Mouse (Mus musculus): ENCODE measurements around the gene Dguok.

Gene Dguok

DNA sequence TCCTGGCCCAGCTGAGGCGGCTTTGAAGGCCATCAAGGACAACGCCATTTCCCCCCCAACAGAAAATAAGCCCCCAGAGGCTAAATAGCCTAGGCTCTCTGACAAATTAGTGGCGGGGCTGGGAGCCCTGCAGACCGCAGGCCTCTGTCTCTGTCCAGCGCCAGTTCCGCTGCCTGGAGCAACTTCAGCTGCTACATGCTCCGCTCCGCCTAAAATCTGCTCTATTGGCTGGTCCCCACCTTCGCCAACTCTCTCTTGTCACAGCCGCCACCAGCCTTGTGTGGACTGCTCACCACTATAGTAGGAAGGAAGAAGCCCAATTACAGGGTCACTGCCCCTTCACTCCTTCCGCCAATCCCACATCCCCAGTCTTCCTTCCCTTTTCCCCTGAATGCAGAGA lies 53.1 kb downstream of the Dguok start:
- peak; percentile 17 for DNase-seq

DNA sequence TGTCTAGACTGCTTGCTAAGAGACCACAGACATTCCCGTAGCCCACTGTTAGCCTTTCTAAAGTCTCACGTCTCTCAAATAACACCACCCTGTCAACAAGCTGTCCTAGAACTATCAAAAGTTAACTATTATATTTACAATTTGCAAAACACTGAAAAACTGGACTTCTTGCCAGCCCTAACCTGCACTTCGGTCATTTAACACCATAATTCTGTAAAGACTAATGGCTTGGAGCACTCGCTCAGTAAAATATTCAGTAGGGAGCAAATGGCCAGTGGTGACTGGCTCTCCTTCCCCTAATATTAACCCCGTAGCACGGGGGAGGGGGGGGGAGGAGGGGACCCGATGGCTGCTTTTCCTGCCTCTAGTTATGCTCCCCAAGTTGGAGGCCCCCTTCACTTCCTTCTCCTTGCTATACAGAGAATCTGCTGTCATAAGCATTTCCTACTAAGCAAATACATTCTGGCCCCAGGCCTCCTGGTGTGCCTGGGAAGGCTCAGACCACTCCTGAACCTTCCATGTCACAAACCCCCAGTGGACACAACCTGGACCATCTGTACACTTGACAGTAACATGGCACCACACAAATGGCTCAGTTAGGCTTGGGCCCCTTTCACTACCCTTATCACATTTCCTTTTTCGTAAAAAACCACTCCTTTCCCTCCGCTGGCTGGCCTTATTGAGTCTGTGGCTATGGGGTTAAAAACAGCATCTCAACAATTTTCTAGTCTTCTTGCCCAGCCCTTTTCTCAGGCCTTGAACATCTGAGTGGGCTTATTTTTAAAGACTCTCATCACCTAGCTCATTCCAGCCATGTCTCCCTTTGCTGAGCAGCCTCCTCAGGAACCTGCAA lies 56.1 kb downstream of the Dguok start:
- peak; percentile 51 for DNase-seq

DNA sequence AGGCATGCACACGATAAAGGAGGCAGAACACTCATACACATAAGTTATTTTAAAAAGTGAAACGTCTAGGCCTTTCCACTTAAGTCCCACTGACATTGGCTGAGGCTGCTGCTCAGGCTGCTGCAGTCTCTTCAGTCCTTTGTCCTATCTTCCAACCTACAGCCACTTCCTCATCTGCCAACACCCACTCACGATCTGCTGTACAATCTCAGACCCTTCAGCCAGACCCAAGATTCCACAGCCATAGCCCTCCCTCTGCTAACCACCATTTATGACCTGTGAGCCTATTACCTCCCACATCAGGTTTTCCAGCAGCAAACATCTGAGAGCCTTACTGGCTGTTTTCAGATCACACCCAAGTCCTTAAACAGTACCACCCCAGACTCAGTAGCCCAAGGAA lies 57.3 kb downstream of the Dguok start:
- DNase-seq, result no peak

DNA sequence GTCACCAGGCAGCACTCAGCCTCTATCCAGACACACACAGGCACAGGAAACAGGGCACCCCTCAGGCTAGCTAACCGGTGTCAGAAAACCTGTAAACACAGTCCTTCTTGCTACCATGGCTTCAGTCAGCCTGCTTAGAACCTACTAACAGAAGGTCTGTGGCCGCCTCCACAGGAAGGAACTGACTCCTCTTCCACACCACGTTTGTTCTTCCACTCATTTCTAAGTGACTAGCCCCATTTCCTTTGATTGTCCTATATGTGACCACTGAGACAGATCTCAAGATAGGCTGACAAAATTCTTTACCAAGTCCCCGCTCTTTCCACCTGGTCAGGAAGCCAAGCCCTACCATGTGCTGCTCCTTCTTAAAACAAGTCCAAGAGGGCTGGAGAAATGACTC lies 57.9 kb downstream of the Dguok start:
- DNase-seq, result no peak

DNA sequence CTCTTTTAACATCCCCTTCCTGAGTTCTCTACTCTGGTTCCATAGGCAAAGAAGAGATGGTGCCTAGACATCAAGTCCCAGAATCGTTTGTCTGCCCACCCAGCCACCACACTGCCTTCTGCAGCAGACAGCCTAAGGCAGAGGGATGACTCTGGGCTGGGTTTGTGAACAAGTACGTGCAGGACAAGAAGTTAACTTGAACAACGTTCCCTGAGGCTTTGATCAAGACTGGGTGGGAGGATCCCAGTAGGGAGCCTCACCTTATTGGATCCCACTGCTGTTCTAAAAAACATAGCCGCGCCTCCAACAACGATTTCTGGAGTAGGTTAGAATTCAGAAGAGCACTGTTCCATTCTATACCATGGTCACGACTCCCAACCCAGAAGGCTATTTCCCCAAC lies 59.7 kb downstream of the Dguok start:
- no peak for DNase-seq

DNA sequence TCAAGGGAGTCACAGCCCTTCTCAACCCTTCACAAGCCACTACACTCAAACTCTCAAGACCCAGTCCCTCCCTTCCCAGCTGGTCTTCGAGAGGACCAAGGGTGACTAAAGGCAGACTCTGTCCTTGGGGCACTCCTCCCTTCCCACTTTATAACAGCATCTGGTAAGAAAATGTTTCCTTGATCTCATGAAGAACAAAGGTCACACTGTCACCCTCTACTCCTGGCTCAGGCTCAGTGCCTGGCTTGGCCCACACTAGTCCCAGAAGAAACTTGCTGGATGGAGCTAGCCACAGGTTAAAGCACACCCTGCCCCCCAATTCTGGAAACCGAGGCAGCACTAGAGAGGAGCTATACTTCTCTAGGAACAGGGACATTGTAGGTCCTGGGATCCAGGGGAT lies 61.0 kb downstream of the Dguok start:
- no peak for DNase-seq

DNA sequence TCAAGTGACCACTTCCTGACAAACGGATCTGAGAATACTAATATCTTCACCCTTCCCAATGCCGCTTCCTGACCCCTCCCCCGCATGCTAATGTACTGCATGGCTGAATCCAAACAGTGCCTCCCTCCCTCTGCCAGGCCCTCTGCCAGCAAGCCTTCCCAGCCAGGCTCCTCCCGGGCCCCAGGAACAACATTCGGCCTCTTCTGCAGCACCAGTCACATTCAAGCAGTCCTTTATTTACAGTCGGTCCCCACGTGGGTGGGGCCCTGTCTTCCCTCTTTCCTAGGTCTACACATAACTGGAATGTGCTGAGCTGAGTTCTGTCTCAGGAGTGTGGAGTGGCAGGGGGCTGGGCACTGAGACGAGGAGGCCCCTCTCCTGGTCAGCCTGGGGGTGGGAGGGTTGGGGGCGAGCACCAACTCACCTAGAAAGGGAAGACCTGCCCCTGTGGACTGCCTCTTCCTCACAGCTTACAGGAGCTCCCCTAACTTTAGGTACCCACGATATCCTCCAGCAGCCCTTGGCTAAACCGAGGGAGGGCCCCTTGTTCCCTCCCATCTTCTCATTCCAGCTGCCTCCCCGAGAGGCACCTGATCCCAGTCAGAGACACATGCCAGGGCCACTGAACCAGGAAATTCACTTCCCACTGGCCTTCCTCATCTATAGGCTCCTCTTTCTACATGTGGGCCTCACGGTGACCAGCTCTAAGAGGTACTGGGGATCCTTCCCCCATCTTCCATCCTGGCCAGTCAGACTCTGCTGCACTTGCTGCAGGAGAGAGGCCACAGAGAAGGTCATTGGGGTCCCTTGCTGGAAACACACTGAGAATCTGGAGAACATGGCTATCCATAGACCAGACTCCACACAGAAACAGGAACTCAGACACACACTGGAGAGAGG lies 63.1 kb downstream of the Dguok start:
- DNase-seq, result peak; percentile 54

DNA sequence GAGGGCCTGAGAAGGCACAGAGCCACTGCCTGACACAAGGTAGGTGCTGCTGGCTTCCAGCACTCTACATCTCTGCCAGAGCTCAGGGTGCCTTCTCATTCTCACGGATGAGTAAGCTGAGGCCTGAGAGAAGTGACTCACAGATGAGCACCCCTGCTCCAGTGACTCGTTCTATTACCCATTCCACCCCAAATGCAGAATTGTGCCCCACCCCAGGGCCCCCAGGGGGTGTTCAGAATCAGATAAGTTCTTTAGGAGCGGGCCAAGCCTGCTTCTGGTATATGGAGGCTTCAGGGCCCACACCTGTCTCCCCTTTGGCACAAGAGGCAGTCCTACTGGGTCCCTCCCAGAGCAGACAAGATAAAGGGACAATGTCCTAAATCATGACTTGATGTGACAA lies 64.1 kb downstream of the Dguok start:
- DNase-seq, result peak; percentile 54

DNA sequence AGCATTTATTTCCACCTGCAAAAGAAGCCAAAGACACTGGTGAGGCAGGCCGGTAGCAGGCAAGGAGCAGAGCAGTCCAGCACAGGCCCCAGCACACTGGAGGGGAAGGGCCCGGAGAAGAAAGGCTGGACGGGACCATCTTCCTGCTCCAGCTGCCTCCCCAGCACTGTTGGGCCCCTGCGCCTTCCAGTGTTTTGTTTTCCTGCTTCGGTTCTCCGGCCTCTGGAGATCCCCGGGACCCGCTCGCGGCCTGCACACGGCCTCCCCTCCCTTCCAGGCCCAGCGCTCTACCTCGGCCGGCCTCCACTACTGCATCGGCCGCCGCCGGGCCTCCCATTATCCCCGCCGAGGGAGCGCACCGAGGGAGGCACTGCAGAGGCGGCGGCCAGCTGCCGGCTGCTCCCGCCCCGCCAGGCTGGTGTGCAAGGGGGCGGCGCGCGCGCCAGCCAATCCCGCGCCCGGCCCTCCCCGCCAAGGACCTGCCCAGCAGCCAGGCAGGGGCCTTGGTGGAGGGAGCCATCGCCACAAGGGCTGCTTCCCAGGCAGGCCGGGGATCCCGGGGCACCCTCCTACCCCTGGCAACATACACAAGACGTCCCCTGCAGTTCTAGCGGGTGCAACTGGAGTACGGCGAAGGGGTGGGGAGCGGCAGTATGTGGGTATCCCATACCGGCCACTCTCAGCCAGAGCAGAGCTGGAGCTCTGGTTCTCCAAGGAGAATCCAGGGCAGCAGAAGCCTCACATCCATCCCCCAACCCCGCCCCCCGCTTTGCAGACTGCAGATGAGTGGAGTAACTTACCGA lies 65.3 kb downstream of the Dguok start:
- DNase-seq, result peak; percentile 93

DNA sequence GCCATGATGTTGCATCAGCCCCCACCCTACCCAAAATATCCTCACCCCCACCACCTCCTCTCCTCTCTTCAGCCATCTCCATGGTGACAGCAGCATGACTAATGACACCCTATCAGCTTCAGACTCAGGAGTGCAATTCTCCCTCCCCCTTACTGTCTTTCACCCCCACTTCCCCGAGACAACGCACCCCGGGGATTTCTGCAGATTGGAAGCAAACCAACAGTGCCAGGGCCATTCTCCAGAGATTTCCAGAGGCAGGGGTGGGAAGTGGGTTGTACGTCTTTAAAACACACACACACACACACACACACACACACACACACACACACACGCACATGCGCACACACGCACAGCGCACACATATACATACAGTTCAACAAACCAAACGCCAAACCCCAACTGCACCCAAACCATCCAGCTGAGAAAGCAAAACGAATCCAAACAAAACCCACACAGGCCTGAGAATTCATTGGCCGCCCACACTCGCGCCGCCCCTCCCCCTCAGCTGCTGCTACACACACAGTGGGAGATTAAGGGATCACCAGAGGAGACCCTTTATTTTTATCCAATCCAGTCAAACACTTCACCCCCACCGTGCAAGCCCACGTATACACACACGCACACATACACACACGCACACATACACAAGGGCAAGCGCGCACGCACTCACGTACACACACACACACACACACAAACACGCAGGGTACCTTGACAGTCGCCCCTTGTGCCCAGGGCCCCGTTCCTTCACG lies 66.1 kb downstream of the Dguok start:
- DNase-seq, result peak; percentile 75

DNA sequence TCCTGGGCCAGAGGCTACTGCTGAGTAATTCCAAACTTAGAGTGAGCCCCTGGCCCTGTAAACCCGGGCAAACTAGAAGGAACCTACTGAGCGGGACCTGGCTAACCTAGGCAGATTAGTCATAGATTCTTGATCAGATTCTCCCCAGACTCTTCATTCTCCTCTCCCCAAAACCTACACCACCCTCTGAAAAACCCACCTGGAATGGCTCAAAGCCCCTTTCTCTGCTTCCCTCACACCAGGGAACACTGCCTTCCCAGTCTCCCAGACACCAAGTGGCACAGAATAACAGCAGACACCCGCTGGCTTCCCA lies 66.6 kb downstream of the Dguok start:
- no peak for DNase-seq

DNA sequence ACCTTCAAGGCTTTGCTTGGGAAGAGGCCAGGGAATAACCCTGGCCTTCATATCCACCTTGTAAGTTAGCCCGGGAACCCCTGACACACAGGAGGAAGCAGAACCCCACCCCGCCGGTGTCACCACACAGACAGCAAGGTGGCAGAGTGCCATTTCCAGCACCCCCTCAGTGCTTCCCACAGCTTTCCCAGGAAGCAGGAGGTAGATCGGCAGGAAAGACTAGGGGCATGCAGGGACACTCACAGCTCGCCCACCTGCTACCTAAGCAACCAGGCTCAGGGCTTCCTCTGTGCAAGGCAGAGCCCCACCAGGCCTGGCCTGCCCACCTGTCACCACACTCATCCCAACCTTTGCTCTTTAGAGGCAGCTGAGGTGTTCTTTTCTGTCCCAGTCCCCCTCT lies 67.0 kb downstream of the Dguok start:
- DNase-seq, result no peak

DNA sequence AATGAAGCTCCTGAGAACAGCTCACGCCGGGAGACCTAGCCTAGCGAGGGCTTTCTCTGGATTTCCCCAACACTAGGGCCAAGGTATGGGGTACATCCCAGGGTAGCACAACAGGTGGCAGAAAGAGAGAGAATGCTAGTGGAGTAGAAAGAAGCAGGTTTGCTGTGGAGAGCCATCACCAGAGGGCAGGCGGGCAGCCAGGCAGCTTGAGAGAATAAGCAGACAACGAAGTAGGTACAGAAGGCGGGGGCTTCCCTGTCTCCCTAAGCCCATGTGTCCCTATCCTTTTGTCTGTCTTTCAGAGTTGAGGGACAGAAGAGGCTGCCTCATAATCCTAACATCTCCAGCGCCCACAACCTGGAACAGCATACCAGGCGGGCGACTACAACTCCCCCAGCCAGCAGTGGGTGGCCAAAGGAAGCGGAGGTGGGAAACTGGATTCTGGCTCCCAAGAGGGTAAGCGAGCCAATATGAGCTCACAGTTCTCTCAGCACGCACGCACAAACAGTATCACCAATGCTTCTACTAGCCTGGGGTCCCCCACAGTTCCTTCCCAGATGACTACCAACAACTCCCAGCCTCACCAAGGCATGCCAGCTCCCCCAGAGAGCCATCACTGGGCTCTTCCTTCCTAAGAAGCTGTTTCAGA lies 67.5 kb downstream of the Dguok start:
- DNase-seq, result no peak

DNA sequence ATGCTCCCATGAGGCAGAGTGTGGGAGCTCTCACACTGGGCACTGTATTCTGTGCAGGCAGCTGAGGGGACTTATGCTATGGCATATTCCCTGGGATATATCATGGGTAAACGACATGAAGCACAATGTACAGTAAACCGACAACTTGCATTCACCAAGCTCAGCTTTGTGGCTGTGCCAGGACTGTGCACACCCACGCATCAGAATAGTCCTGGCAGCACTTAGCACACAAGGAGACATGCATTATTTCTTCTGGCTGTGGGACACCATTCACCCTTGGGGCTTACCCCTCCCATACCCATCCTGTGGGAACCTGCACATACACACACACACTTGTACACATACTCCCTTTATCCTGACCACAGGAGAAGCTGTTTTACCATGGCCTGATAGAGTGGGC lies 68.2 kb downstream of the Dguok start:
- DNase-seq, result no peak

DNA sequence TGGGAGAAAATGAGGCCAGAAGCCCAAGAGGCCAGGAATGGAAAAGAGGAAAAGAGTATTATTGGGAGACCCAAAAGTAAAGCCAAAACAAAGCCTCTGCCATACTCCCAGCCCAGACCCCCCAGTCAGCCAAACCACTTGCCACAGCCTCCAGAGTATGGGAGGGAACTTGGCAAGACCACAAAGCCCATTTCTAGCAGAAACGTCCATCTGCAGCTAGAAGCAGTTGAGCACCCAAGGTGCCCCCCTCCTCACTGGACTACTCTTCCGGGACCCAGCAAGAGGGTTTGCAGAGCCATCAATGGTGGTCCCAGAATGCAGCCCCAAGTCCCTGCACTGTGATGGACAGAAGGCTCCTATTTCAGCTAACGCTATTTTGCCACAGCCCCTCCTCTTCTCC lies 69.0 kb downstream of the Dguok start:
- DNase-seq, result no peak

DNA sequence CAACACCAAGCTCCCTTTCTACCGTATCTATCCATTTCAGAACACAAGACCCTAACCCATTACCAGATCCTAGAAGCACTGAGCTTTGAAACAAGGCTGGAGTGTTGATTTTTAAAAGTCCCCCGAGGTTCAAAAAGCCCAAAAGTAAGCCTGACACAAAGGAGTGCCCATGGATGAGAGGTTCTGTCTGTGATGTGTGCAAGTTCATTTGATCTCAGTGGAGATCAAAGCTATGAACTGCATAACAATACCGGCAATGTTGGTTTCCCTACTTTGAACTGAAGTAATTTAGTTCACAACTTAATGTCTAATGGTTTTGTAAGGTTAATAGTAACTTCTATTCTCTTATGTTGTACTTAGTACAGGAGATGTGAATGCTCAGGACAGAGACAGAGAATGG lies 69.5 kb downstream of the Dguok start:
- DNase-seq, result no peak

DNA sequence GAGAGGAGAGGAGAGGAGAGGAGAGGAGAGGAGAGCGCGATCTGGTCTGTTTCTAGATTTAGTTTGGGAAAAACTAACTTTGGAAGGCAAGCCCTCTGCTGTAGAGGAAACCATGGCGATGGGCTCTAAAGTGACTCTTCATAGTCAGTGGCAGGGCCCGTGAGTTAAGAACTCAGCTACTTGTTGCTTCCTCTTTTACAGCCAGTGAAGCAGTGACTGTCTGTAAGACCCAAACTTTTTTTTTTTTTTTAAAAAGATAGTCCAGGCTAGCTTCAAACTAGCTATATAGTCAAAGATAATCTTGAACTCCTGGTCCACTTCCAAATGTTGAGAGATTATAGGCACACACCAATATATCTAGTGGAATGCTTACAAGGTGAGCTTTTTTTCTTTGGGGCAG lies 70.2 kb downstream of the Dguok start:
- no peak for DNase-seq

DNA sequence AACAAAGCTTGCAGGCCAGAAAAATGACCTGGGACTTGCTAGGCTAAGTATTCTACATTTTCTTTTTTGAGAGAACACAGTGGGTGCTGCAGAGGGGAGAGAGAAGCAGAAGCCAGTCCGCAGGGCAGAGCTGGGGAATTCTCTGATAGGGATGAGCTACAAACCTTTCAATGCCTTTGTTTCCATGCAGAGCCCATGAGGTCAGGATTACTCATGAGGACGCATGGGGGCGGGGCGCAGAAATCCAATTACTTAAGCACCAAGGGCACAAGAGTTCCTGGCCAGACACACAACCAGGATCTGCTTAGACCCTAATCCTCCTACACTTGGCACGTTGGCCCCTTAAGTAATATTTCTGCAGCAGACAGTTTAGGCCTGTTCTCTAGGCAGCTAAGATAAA lies 71.6 kb downstream of the Dguok start:
- DNase-seq, result no peak

DNA sequence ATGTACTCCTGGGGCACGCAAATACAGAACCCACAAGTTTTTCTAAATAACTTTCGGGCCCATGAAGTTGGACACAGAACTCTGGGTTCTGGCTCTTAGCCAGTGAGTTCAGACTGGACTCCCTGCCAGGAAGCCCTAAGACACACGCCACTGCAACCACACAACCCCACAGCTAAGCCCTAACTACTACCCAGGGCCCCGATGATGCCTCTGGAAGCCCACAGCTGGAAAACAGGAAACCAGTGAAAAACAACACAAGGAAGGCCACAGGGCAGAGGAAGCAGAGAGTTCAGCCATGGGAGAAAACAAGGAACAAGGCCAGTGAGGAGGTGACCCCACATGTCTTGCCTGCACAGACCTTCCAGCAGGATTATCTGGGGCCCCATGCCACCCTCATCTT lies 73.2 kb downstream of the Dguok start:
- DNase-seq, result no peak

DNA sequence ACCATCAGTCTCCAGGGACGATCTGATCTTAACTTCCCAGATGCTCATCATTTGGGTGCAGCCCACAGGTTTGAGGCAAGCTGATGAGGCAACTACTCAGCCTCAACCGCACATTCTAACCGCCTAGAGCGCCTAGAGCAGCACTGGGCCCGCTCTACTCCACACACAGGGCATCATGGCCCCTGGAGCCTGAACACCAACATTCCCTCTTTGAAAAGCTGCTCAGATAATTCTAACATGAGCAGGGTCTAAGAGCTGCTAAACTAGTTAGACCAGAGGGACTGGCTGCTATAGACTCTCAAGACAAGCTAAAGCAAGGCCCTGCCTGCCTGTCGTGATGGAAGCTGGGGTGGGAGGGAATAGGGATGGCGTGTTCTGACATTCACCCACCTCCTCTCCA lies 73.8 kb downstream of the Dguok start:
- no peak for DNase-seq

Measured in liver (tissue).